Mouse (Mus musculus) frontal cortex, adult (tissue): ENCODE data around the gene Smtnl1.

ENCODE experiments used
- ATAC-seq: cut with Nextera tagmentation; 2 replicates; pipeline ENCODE4 v1.9.2; 2017; ENCODE audit warnings: mild to moderate bottlenecking, moderate library complexity, mixed read lengths; ENCODE audit not compliant: low TSS enrichment

The Smtnl1 gene

GRCm38 (mm10) chr2:84793871-84794270 lies 28.6 kb downstream of the Smtnl1 start:
- no peak for ATAC-seq

DNA sequence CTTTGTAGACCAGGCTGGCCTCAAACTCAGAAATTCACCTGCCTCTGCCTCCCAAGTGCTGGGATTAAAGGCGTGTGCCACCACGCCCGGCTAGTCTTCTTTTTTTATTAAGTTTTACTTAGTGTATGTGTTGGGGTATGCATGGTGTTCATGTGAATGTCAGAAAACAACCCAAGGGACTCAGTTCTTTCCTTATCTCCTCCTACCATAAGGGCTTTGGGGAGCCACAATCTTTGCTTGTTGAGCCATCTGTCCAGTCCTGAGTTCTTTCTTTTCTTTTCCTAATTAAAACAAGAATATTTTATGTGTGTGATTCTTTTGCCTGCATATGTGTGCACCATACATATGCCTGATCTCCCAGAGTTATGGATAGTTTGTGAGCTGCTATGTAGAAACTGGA lies 29.3 kb downstream of the Smtnl1 start:
- no peak for ATAC-seq

GRCm38 (mm10) chr2:84792516-84792915 lies 29.9 kb downstream of the Smtnl1 start:
- no peak for ATAC-seq

- ATAC-seq, result no peak
These were observed 32.0 kb downstream of the Smtnl1 start for GRCm38 (mm10) chr2:84790418-84790817.

GRCm38 (mm10) chr2:84788316-84788715 lies 34.1 kb downstream of the Smtnl1 start:
- no peak for ATAC-seq

- ATAC-seq, result no peak
These were observed 38.4 kb downstream of the Smtnl1 start for GRCm38 (mm10) chr2:84783840-84784566.

DNA sequence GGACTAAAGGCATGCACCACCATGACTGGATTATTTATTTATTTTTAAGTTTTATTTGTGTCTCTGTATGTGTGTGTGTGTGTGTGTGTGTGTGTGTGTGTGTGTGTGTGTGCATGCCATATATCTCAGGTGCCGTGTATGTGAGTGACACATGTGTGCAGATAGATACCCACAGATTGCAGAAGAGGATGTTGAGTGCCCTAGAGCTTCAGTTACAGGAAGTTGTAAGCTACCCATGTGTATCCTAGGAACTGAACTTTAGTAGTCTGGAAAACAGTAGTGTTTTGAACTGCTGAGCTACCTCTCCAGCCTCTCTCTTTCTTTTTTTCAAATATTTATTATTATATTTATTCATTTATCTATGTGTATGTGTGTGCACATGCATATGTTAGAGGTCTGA lies 39.1 kb downstream of the Smtnl1 start:
- no peak for ATAC-seq

- peak; percentile 62; the same call in 1 of the 2 replicates for ATAC-seq
These were observed 43.2 kb downstream of the Smtnl1 start for GRCm38 (mm10) chr2:84779210-84779609.

- ATAC-seq, result no peak
These were observed 44.7 kb downstream of the Smtnl1 start for GRCm38 (mm10) chr2:84777706-84778105.

- no peak for ATAC-seq
These were observed 46.8 kb downstream of the Smtnl1 start for GRCm38 (mm10) chr2:84775665-84776064.

GRCm38 (mm10) chr2:84775241-84775640 lies 47.2 kb downstream of the Smtnl1 start, which contains the start of gene Serping1:
Gene Serping1 (minus strand): TSS chr2:84775444.
- no peak for ATAC-seq

DNA sequence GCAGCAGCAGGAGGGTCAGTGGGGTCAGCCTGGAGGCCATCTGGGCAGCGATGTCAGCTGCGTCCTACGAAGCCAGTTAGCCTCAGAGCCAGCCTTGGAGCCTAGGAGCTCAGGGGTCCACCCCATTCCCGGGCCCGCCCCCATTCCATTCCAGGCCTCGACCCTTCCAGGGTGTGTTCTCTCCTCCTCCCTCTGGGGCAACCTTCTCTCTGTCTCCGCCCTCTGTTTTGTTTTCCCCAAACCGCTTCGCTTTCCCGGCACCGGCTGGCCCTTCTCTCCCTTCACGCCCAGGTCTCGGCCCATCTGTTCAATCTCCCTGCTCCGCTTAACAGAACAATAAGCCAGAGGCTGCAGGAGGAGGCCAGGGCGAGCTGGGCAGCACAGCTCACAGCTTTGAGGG lies 47.7 kb downstream of the Smtnl1 start:
- peak; percentile 57; the same call in 1 of the 2 replicates for ATAC-seq

GRCm38 (mm10) chr2:84773195-84773594 lies 49.3 kb downstream of the Smtnl1 start:
- ATAC-seq, result no peak

- ATAC-seq, result no peak
These were observed 50.0 kb downstream of the Smtnl1 start for GRCm38 (mm10) chr2:84772454-84772853.

DNA sequence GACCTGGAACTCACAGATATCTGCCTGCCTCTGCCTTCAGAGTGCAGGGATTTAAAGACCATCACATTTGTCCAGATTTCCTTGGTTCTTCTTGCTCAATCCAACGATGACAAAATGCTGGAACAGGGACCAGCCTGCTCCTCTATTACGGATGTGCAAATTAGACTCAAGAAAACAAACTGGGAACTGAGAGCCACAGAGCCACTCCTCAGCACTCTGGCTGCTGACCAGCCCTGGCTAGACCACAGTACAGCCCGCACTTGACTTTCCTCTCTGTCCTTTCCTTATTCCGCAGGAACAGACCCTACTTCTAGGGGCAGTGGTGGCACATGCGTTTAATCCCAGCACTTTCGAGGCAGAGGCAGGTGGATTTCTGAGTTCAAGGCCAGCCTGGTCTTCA lies 52.0 kb downstream of the Smtnl1 start:
- ATAC-seq, result no peak

DNA sequence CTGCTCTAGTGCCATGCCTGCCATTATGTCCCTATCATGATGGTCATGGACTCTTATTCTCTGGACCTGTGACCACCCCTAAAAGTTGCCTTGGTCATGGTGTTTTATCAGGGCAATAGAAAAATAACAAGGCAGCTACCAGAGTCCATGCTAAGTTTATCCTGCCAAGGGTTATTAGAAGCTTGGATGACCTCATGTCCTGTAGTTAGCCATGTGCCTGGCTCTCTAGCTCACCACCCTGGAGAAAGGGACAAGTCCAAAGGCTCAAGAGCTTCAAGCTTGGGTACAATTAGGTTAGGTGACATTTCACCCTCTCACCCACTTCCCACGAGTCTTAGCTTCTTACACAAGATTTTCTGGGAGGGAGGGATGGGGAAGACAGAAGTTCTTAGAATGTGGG lies 59.6 kb downstream of the Smtnl1 start:
- no peak for ATAC-seq

- ATAC-seq, result no peak
These were observed 60.2 kb downstream of the Smtnl1 start for GRCm38 (mm10) chr2:84762295-84762694.

DNA sequence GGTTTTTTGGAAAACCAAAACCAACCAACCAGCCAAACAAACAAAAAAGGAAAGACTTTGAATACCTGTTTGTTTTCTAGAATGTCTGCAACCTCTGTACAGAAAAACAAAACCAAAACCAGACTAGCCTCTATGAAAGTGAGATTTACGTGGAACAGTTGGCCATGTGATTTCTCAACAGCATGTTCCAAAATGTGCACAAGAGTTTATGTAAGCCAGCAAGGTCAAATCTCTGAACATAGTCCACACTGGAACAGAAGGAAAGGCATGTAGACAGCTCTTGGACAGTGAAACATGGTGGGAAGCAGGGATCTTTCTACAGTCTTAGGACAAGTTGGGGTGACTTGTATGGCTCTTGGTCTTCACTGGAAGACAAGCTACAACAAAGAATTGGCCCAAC lies 60.6 kb downstream of the Smtnl1 start:
- ATAC-seq, result no peak

DNA sequence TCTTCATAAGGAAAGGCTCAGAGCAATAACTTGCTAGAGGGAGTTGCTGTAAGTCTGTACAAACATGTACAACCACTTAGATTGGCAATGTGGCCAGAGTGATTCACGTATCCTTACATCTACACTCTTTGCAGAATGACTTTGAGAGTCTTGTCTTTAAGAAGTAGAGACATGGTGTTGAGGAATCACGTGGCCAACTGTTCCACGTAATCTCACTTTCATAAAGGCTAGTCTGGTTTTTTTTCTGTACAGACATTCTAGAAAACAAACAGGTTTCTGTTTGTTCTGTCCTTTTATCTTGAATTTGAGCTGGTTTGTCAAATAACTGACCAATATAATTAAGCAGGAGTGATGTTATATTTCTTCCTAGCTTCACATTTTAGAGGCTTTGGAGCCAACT lies 61.1 kb downstream of the Smtnl1 start:
- no peak for ATAC-seq
